Mouse (Mus musculus) common myeloid progenitor, adult 5-6 weeks (primary cell): ENCODE measurements around the gene Dcakd. TPM values are rescaled to one million over a fixed set of nuclear protein-coding genes. Genes with fewer than 3 reads are reported as not detected.
"Not testable (repeated sequence)": the region's sequence is repeated elsewhere in the genome, so short reads cannot be mapped to it uniquely, and the experiment has no call there.

Experiments
- ATAC-seq: replicated peaks from 2 replicates; pipeline ENCODE4 v1.8.0; 2016; ENCODE audit warnings: low read depth, mild to moderate bottlenecking, moderate TSS enrichment, inconsistent platforms; ENCODE audit not compliant: poor library complexity, severe bottlenecking
- total RNA-seq: library from RNA; stranded (forward); fragments of 200-1000, 187-1606 nt; gene quantifications from 2 replicates; pipeline ENCODE4 v1.2.3, GENCODE M21; 2017

Gene Dcakd
- total RNA-seq, 1 experiment from 2014 or later = 18.7 TPM

GRCm38 (mm10) chr11:102989641-102990151 is 38.4 kb downstream of the Dcakd start:
- no peak for ATAC-seq

DNA sequence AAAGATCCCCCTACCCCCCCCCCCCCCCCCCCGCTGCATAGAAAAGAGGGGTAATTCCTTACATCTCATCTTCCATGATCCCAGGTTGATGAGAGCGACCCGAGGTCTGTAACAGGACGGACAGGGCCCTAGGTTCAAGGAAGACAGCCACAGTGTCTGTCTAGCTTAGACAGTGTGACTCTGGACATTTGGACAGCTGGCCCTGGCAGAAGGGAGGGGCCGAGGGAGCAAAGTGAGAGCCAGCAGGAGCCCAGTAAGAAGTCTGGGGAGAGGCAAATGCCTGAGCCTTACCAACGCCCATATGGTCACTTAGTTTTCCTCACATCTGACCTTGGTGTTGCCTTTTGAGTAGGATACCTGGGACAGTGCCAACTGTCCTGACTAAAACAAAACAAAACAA is 43.0 kb downstream of the Dcakd start:
- no peak for ATAC-seq

DNA sequence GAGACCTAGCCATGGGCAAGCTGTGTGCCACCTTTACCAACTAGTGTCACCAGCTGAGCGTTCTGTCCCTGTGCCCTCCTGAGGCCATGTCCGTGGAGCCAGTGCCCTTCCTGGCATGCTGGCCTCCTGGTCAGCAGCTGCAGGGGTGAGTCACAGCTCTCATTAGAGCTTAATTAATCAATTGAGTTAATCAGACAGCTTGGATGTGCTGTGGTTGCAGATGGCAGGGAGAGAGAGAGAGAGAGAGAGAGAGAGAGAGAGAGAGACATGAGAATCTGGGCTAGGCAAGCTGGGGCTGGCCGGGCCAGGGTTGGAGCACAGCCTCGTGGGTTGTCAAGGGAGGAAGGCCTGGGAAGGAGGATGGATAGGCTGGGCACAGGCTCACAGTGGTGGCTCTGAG is 43.5 kb downstream of the Dcakd start:
- ATAC-seq = no peak

GRCm38 (mm10) chr11:102984086-102984485 is 44.0 kb downstream of the Dcakd start:
- ATAC-seq = no peak

- ATAC-seq = no peak
These were observed 46.8 kb downstream of the Dcakd start for GRCm38 (mm10) chr11:102981151-102981890.

- no peak for ATAC-seq
These were observed 50.0 kb downstream of the Dcakd start for GRCm38 (mm10) chr11:102978052-102978666.

GRCm38 (mm10) chr11:102975966-102976365 is 52.2 kb downstream of the Dcakd start:
- ATAC-seq = not testable (repeated sequence)

DNA sequence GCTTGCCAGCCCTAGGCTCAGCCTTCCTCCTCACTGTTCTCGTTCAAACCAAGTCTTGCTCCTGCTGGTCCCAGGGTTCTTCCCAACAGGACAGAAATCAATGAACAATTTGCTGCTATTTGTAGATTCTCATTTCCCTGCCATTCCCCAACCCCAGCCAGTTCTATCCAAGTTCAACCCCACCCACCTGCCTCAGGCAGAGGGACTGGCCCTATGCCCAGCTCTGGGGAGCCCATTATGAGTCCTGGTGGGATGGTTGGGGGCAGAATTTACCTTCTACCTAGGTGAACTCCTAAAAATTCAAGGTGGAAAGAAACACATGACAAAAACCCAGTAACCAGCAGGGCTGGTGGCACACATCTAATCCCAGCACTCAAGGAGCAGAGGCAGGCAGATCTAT is 55.8 kb downstream of the Dcakd start:
- ATAC-seq = no peak

DNA sequence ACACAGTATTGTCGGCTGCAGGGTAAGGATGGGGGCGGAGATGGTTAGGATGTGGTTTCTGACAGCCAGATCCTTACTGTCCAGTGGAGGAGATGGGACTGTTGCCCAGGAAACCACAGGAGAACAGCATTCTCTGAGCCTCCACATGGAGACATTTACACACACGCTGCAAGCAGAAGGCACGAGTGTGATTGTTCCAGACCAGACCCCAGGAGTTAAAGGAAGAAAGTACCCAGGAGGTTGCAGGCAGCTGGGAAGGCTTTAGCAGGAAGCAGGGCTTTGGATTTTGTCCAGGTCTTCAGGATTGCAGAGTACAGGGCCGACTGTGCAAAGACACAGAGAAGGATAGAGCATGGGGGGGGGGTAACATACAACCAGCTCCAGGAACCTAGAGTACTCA is 56.5 kb downstream of the Dcakd start:
- no peak for ATAC-seq

DNA sequence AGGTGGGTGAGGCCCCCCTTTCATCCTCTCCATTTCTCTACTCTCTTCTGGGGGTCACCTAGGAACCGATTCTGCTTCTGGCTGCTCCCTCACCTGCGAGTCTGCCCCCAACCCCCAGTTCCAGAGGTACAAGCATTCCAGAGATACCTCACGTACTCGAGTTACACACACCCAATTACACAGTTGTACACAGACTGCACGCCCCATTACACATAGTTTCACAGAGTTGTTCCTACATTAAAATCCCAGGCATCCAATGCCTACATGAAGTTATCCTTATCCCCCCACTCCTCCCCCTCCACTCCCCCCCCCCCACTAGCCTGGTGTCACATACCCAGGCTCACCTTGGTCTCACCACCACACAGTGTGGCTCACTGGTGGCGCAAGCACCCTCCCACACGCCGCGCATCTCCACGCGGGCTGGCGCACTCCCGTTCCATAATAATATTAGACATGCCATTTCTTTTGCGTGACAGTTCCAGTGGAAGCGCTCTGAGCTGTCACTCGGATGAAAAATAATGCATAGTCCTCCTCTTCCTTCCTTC is 63.5 kb downstream of the Dcakd start:
- ATAC-seq = no peak

- ATAC-seq = no peak
These were observed 64.1 kb downstream of the Dcakd start for GRCm38 (mm10) chr11:102963855-102964546.

- ATAC-seq = no peak
These were observed 64.8 kb downstream of the Dcakd start for GRCm38 (mm10) chr11:102963246-102963854.

GRCm38 (mm10) chr11:102962861-102963245 is 65.3 kb downstream of the Dcakd start:
- no peak for ATAC-seq

- ATAC-seq = no peak
These were observed 67.1 kb downstream of the Dcakd start for GRCm38 (mm10) chr11:102961082-102961481.

DNA sequence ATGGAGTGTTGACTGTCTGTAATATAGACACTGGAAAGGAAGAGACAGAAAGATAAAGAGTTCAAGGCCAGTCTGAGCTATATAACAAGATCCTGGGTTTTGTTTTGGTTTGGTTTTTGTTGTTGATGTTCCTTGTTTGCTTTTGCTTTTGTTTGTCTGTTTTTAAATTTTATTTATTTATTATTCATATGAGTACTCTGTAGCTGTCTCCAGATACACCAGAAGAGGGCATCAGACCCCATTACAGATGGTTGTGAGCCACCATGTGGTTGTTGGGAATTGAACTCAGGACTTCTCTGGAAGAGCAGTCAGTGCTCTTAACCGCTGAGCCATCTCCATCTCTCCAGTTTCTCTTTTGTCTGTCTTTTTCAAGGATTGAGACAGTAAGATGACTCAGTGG is 69.3 kb downstream of the Dcakd start:
- ATAC-seq = no peak

DNA sequence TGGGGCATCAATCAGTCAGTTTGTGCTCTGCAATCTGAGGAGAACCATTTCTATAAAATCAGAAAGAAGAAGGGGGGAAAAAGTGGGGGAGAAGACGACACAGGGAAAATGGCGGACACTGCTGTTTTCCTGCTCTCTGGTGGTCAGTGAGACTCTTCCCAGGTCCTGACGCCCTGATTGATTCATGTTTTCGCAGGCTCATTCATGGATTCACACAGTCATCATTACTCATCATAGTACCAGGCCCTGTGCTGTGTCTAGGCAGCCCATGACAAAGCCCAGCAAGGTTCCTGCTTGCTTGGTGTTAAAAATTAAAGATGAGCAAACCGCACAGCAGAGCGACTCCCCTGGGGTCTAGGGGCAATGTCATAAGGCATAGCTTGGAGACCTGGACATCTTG is 69.7 kb downstream of the Dcakd start:
- ATAC-seq = no peak

DNA sequence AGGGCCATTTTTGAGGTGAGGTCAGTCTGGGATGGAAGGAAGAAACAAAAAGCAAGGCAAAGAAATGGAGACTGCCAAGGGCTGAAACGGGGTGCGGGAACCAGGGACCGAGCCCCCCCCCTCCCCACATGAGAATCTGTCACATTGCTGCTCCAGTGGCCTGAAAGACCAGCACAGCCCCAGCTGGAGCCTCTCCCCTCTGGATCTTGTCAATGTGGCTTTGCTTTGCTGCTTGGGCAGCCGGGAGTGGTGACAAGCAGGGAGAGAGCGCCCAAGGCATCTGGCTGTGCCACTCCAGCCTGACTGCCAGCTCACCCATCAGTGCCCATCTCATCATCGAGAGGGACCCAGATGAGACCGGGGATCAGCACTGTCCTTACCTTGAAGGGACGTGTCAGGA is 70.4 kb downstream of the Dcakd start:
- ATAC-seq = no peak

DNA sequence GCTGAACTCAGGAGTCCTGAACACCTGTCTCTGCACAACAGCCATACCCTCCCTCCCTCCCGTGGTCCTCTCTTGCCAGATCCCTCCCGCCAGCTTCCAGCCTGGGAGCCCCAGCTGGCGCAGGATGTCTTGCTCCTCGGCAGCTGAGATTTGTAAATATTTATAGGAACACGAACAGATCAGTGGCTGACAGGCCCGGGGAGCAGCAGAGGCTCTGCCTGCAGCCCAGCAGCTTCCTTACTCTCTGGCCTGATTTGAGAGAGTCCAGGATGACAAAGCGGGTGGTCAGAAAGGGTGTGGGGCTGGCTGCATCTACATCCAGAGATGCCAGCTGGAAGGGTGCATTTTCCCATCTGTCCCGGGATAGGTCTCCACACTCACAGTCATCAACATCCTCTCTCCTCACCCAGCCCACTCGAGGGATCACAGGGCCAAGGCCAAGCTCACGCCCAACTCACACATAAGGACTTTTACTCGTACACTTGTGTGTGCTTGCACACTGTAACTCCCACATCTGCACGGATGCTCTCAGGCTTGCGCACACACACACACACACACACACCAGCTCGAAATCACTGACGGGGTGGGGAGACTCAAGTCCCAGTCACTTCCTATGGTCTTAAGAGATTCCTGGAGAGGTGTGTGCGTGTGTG is 71.0 kb downstream of the Dcakd start:
- ATAC-seq = no peak

DNA sequence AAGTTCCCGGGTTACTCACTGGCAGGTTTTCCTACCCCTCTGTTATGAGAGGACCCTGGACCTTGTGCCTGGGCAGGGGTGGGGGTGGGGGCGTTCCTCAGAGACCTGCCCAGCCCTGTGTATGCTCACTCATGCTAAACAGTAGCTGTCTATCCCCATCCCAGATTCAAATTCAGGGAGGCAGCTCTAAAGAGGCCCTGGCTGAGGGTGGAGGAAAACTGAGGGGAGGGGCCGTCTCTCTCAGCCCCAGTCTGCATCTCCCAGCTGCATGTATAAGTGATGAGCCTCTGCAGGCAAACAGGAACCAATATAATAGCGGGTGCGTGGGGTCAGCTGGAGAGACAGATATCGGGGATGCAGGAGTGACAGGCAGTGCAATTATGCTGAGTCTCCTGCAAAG is 75.2 kb downstream of the Dcakd start:
- no peak for ATAC-seq
